Mouse (Mus musculus) embryonic facial prominence, embryonic 12.5 days (tissue): Measurements from ENCODE around the gene Myo16. TPM values are rescaled to one million over a fixed set of nuclear protein-coding genes. Genes with fewer than 3 reads are reported as not detected.

Experiments
- ATAC-seq: fragments of 200-750 bp; cut with Nextera tagmentation; 2 replicates; pipeline ENCODE4 v1.8.0; 2017; ENCODE audit not compliant: insufficient number of reproducible peaks, insufficient read depth, low FRiP score, low TSS enrichment
- H3K27ac ChIP-seq: fragments of 300-500 bp; sonication (generic); 2 replicates; pipeline ENCODE4 v1.5.1; 2016; ENCODE audit warnings: mild to moderate bottlenecking
- H3K27me3 ChIP-seq: fragments of 300-500 bp; sonication (generic); 2 replicates; pipeline ENCODE4 v1.6.1; 2016; ENCODE audit warnings: mild to moderate bottlenecking, moderate library complexity
- H3K36me3 ChIP-seq: fragments of 300-500 bp; sonication (generic); 2 replicates; pipeline ENCODE4 v1.6.1; 2016; ENCODE audit warnings: mild to moderate bottlenecking
- H3K4me1 ChIP-seq: fragments of 300-500 bp; sonication (generic); 2 replicates; pipeline ENCODE4 v1.6.1; 2016
- H3K4me2 ChIP-seq: fragments of 300-500 bp; sonication (generic); replicated peaks from 2 replicates; pipeline ENCODE4 v1.6.1; 2016; ENCODE audit warnings: mild to moderate bottlenecking, moderate library complexity
- H3K4me3 ChIP-seq: fragments of 300-500 bp; sonication (generic); 2 replicates; pipeline ENCODE4 v1.5.1; 2016; ENCODE audit warnings: mild to moderate bottlenecking
- H3K9ac ChIP-seq: fragments of 300-500 bp; sonication (generic); 2 replicates; pipeline ENCODE4 v1.6.1; 2016; ENCODE audit warnings: mild to moderate bottlenecking, moderate library complexity
- H3K9me3 ChIP-seq: fragments of 300-500 bp; sonication (generic); 2 replicates; pipeline ENCODE4 v1.6.1; 2016; ENCODE audit warnings: mild to moderate bottlenecking, moderate library complexity
- WGBS: fragments of 180-500 bp; shearing (Covaris S2); methylation state at CpG from one replicate; pipeline ENCODE4 v1.1.7; 2016; 5-methylcytosine and 5-hydroxymethylcytosine counted together
- polyA plus RNA-seq: library from polyadenylated mRNA; unstranded; fragments of >200 nt; fragmentation: Nextera tagmentation; extraction: Ambion mirVana; gene quantifications from 2 replicates; pipeline ENCODE4 v1.2.1, GENCODE M21; 2016

Myo16 gene
- polyA plus RNA-seq, 1 experiment from 2014 or later: 0.67 TPM

DNA sequence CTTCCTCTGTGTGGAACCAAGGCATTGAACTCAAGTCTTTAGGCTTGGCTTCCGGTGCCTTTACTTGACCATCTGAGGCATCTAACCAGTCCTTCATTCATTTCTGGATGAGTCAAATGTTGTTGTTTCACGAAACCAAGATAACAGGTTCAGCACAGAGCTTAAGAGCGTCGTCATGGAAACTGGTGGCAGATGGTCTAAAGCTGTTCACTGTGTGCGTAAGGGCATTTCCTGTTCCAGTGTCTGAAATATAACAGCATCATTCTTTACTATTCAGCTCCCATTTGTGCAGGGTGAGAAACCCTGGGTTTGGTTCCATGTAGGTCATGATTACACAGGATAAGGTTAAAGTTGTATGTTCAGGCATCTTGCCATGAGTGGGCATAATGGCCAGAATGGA is 372.9 kb downstream of the Myo16 start:
- WGBS: 79% methylated on average over 5 of the region's 5 CpGs
- Histone ChIP-seq H3K9ac (no peak overlapping the region), H3K4me3 (no peak overlapping the region), H3K27ac (no peak overlapping the region), H3K9me3 (no peaks in the 10 kb centered on the region), H3K4me2 (no peak overlapping the region), H3K36me3 (no peaks in the 10 kb centered on the region), H3K27me3 (no peaks in the 10 kb centered on the region), H3K4me1 (peaks cover 9% of the 10 kb centered on the region; the same call in 1 of the 2 replicates)
- ATAC-seq: no peak

DNA sequence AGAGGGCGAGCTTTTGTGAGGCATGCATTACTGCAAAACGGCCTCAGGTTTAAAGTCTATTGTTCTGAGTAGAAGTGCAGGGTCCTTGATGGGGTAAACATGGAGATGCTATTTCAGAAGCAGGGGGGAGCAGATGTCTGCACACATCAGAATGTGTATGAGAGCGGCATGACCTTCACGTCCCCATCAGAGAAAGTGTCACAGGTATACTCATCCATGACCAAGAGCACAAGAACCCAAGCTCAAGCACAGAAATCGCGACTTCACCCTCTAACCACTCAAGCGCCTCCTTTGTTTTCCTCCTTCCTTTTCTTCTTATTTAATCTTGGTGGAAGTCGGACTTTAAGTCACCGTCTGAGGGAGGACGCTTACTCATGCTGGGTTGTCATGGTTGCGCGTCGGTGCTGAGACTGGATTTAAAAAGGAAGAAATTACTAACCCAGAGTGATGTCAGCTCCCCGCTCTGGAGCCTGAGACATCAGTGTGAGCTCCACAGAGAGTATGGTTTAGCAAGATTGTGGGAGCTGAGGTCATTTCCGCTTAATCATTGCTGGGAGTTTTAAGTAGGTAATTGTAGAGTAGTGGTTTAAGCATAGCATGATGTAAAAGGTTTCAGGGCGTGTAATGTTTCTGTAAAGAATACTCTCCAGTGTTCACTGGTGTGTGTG is 381.0 kb downstream of the Myo16 start:
- H3K4me3 ChIP-seq: no peak overlapping the region
- no peaks in the 10 kb centered on the region for H3K36me3 ChIP-seq
- H3K27ac ChIP-seq: no peak overlapping the region
- no peaks in the 10 kb centered on the region for H3K27me3 ChIP-seq
- H3K9me3 ChIP-seq: no peaks in the 10 kb centered on the region
- no peak for ATAC-seq
- H3K9ac ChIP-seq: no peak overlapping the region
- WGBS: 64% methylated on average over 16 of the region's 16 CpGs
- H3K4me1 ChIP-seq: no peaks in the 10 kb centered on the region
- H3K4me2 ChIP-seq: no peak overlapping the region

DNA sequence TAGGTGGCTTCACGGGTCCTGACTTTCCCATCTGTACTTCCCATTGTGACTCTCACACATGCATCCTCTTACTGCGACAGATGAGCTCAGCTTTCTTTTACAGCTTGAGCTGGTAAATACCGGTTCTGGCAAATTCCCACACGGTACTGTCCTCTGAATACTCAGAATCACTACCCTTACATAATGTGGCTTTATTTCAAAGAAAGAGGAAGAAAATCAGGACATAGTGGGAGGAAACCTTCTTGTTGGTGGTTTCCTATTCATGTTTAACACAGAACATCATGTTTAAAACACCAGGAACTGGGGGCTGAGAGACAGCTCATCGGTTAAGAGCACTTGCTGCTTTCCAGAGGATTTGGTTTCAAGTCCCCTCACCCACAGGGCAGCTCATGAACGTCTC is 384.6 kb downstream of the Myo16 start:
- H3K9me3 ChIP-seq: no peaks in the 10 kb centered on the region
- no peak overlapping the region for H3K27ac ChIP-seq
- 57% methylated on average over 6 of the region's 6 CpGs for WGBS
- no peak overlapping the region for H3K4me2 ChIP-seq
- no peak overlapping the region for H3K9ac ChIP-seq
- no peaks in the 10 kb centered on the region for H3K27me3 ChIP-seq
- no peak for ATAC-seq
- no peaks in the 10 kb centered on the region for H3K36me3 ChIP-seq
- H3K4me3 ChIP-seq: no peak overlapping the region
- no peaks in the 10 kb centered on the region for H3K4me1 ChIP-seq

DNA sequence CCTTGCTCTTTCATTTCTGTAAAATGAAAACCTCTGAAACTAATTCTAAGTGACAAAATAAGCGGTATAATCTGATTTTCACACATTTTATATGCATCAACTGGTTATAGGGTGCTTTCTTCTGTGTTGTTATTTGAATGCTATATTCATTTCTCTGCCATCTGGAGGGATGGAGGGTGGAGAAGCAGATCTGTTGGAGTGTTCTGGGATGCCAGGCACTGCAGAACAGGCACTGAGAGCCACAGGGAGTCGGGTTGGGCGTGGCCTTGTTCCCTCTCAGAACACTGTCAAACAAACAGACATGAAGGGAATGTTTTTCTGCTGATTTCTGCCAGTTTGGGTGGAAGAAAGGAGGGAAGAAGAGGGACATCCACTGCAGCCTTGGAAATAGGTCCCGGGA is 386.0 kb downstream of the Myo16 start:
- H3K36me3 ChIP-seq: no peaks in the 10 kb centered on the region
- no peaks in the 10 kb centered on the region for H3K27me3 ChIP-seq
- no peak overlapping the region for H3K9ac ChIP-seq
- 80% methylated on average over 4 of the region's 4 CpGs for WGBS
- no peak overlapping the region for H3K4me3 ChIP-seq
- ATAC-seq: no peak
- no peak overlapping the region for H3K4me2 ChIP-seq
- no peaks in the 10 kb centered on the region for H3K4me1 ChIP-seq
- H3K27ac ChIP-seq: no peak overlapping the region
- no peaks in the 10 kb centered on the region for H3K9me3 ChIP-seq

DNA sequence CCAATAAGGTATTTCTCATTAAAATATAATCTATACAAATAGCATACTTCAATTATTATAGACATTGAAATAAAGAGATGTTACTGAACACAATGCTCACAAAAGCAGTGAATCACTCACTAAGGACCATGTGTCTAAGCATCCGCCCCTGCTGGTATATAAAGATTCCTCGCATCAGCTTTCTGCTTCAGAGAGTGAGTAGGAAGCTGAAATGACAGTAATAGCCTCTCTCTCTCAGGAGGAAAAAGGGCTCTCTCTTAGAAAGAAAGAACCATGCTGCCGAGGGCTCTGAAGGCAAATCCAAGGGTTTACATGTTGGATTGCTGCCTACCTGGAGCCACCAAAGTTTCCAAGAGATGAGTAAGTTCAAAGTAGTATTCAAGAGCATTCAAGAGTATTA is 392.2 kb downstream of the Myo16 start:
- Histone ChIP-seq H3K27me3 (no peaks in the 10 kb centered on the region), H3K4me3 (no peak overlapping the region), H3K9me3 (no peaks in the 10 kb centered on the region), H3K27ac (no peak overlapping the region), H3K36me3 (no peaks in the 10 kb centered on the region), H3K4me1 (no peaks in the 10 kb centered on the region), H3K4me2 (no peak overlapping the region), H3K9ac (no peak overlapping the region)
- ATAC-seq: no peak
- 95% methylated on average over 3 of the region's 3 CpGs for WGBS

DNA sequence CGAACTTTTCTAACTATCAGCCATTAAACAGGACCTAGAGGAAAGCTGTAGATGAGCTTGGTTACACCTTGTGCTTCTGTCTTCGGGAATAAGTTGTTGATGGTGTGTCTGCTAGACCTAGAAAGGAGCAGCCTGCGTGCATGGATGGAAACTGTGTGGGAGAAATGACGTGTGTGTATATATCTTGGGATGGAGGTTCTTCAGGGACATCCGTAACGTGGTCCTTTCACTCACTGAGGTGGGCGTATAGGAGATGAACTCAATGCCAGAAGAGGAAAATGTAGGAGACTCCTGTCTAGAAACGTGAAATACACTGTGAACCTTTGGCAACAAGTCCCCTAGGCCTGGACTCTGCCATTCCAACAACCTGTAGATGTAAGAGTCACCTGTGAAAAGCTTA is 392.8 kb downstream of the Myo16 start:
- Histone ChIP-seq H3K4me2 (no peak overlapping the region), H3K27me3 (no peaks in the 10 kb centered on the region), H3K4me1 (no peaks in the 10 kb centered on the region), H3K4me3 (no peak overlapping the region), H3K27ac (no peak overlapping the region), H3K9ac (no peak overlapping the region), H3K36me3 (no peaks in the 10 kb centered on the region), H3K9me3 (no peaks in the 10 kb centered on the region)
- WGBS: 89% methylated on average over 8 of the region's 8 CpGs
- ATAC-seq: no peak

DNA sequence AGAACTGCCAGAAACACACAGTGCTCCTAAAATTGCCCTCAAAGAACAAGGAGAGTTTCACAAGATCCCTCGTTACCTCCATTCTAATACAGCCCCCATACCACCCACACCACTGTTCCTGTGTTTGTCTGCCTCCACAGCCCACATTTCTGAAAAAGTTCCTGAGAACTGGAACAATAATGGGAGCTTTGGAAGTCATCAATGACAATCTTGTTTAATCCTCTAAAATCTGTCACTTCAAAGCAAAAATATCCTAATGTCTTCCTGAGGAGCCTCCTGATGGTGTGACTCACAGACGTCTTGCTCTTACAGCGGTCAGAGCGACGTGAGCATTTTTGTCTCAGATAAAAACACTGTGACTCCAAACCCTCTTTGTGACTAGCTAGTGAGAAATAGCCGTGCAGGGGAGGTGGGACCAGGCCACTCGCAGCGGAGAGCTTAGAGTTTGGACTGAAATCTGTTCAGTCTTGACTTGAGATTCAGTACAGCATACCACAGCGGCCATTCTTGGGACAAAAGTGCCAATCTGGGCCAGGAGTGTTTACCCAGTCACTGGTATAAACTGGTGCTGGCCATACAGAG is 394.4 kb downstream of the Myo16 start:
- Histone ChIP-seq H3K36me3 (no peaks in the 10 kb centered on the region), H3K9ac (no peak overlapping the region), H3K27ac (no peak overlapping the region), H3K4me3 (no peak overlapping the region), H3K4me2 (no peak overlapping the region), H3K9me3 (no peaks in the 10 kb centered on the region), H3K4me1 (no peaks in the 10 kb centered on the region), H3K27me3 (no peaks in the 10 kb centered on the region)
- ATAC-seq: no peak
- WGBS: 73% methylated on average over 9 of the region's 9 CpGs

DNA sequence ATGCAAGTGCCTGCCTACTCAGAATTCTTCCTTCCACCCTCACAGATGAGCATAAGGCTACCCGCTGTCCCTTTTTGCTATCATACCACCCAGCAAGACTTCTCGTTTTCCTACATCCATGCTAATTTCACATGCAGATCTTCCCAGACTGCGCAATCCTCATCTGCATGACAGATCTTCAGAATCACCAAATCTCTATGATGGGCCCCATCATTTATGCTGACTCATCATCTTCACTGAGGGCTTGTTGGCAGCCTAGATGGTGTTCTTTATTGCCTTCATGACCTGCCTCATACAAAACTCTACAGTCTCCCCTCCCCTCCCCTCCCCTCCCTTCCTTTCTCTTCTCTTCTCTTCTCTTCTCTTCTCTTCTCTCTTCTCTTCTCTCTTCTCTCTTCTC is 395.7 kb downstream of the Myo16 start:
- no peak overlapping the region for H3K4me2 ChIP-seq
- no peaks in the 10 kb centered on the region for H3K9me3 ChIP-seq
- no peak for ATAC-seq
- H3K36me3 ChIP-seq: no peaks in the 10 kb centered on the region
- H3K27me3 ChIP-seq: no peaks in the 10 kb centered on the region
- WGBS: 94% methylated on average over 3 of the region's 3 CpGs
- no peak overlapping the region for H3K4me3 ChIP-seq
- H3K9ac ChIP-seq: no peak overlapping the region
- H3K27ac ChIP-seq: no peak overlapping the region
- H3K4me1 ChIP-seq: no peaks in the 10 kb centered on the region

DNA sequence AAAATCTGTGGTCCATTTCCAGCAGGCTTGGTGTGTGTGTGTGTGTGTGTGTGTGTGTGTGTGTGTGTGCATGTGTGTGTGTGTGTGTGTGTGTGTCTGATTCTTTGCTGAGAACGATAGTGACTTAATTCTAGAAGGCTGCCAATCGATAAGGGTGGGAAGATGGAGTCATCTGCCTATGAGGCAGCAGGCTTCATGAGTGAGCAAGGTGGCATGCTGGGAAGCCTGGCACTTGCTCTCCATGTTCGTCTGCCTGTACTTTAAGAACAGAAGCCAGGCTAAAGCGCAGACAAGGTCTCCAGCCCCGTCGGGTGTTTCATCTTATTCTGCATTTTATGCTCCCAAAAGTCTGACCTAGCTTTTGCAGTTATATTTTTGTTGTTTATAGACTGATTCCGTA is 404.2 kb downstream of the Myo16 start:
- Histone ChIP-seq H3K27ac (no peak overlapping the region), H3K27me3 (no peaks in the 10 kb centered on the region), H3K9ac (no peak overlapping the region), H3K4me3 (no peak overlapping the region), H3K4me1 (no peaks in the 10 kb centered on the region), H3K36me3 (no peaks in the 10 kb centered on the region), H3K9me3 (no peaks in the 10 kb centered on the region), H3K4me2 (no peak overlapping the region)
- ATAC-seq: no peak
- 77% methylated on average over 7 of the region's 7 CpGs for WGBS

DNA sequence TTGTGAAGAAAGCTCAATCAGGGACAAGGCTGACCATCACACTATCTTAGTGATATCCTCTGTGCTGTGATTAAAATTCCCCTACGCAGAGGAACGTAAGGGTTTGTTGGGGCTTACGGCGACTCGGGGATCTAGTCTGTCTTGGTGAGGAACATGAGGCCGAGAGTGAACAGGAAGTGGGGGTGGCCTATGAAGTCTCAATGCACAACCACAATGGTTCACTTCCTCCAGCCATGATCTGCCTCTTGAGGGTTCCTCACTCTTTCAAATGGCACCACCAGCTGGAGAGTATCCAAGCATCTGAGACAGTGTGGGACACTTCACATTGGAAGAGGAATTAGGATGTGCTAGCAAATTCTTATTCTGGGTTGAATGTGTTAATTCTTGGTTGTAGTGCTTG is 405.8 kb downstream of the Myo16 start:
- no peak overlapping the region for H3K9ac ChIP-seq
- 87% methylated on average over 6 of the region's 6 CpGs for WGBS

DNA sequence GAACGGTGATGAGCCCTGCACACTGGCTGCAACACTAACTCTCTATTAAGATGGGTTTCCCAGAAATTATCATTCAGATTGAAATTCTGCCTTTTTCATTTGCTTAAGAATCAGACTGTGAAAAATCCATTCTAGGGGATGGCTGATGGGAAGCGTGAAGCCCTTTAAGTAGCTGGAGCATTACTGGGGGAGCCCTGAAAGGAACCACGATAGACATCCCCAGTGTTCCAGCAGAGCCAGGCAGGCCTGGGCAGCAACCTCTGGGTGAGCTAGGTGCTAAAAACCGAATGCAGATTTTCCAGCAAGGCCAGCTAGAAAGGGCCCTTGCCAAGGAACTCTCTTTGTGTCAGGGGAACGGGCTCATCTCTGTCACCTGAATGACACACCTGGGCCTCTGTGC is 407.9 kb downstream of the Myo16 start:
- no peak overlapping the region for H3K9ac ChIP-seq
- no peak overlapping the region for H3K4me2 ChIP-seq
- H3K27me3 ChIP-seq: no peaks in the 10 kb centered on the region
- no peak for ATAC-seq
- no peak overlapping the region for H3K4me3 ChIP-seq
- no peaks in the 10 kb centered on the region for H3K36me3 ChIP-seq
- H3K9me3 ChIP-seq: no peaks in the 10 kb centered on the region
- 79% methylated on average over 5 of the region's 5 CpGs for WGBS
- no peaks in the 10 kb centered on the region for H3K4me1 ChIP-seq
- H3K27ac ChIP-seq: no peak overlapping the region

More for the DNA sequence above, 405.8 kb downstream of the Myo16 start:
- H3K4me3 ChIP-seq: no peak overlapping the region
- no peaks in the 10 kb centered on the region for H3K4me1 ChIP-seq
- H3K27ac ChIP-seq: no peak overlapping the region
- no peak for ATAC-seq
- no peaks in the 10 kb centered on the region for H3K27me3 ChIP-seq
- no peaks in the 10 kb centered on the region for H3K36me3 ChIP-seq
- H3K4me2 ChIP-seq: no peak overlapping the region
- no peaks in the 10 kb centered on the region for H3K9me3 ChIP-seq

DNA sequence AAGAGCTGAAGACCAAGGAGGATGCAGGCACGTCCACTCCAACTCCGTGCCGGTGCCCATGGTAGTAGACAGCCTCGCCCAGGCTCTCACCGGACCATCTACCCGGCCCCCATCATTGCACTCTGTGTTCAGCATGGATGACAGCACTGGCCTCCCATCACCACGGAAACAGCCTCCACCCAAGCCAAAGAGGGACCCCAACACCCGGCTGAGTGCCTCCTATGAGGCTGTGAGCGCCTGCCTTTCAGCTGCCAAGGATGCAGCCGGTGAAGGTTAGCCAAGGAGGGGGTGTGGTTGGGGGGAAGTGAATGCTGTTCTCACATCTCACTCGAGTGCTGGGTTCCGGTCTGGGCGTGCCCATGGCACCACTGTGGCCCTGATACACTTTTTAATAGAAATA is 408.3 kb downstream of the Myo16 start:
- H3K27me3 ChIP-seq: no peaks in the 10 kb centered on the region
- H3K4me3 ChIP-seq: no peak overlapping the region
- H3K9ac ChIP-seq: no peak overlapping the region
- 84% methylated on average over 13 of the region's 13 CpGs for WGBS
- no peaks in the 10 kb centered on the region for H3K36me3 ChIP-seq
- no peaks in the 10 kb centered on the region for H3K9me3 ChIP-seq
- H3K4me2 ChIP-seq: no peak overlapping the region
- H3K4me1 ChIP-seq: no peaks in the 10 kb centered on the region
- H3K27ac ChIP-seq: no peak overlapping the region
- no peak for ATAC-seq
